Mouse (Mus musculus) hindbrain, embryonic 10.5 days (tissue): ENCODE results near the gene Gm10721. TPM values are rescaled to one million over a fixed set of nuclear protein-coding genes. Genes with fewer than 3 reads are reported as not detected.
"Not testable (repeated sequence)": the region's sequence is repeated elsewhere in the genome, so short reads cannot be mapped to it uniquely, and the experiment has no call there.

Experiments
- DNase-seq: peaks from one replicate; pipeline ENCODE4 v3.0.0-alpha.2; 2017; ENCODE audit warnings: low spot score
- H3K27ac ChIP-seq: fragments of 300-500 bp; sonication (generic); 2 replicates; pipeline ENCODE4 v1.5.1; 2016; ENCODE audit warnings: mild to moderate bottlenecking, moderate library complexity
- H3K27me3 ChIP-seq: fragments of 300-500 bp; sonication (generic); 2 replicates; pipeline ENCODE4 v1.6.1; 2016; ENCODE audit warnings: mild to moderate bottlenecking; ENCODE audit not compliant: poor library complexity, insufficient read depth, severe bottlenecking
- H3K36me3 ChIP-seq: fragments of 300-500 bp; sonication (generic); 2 replicates; pipeline ENCODE4 v1.6.1; 2016; ENCODE audit warnings: mild to moderate bottlenecking, moderate library complexity
- H3K4me1 ChIP-seq: fragments of 300-500 bp; sonication (generic); replicated peaks from 2 replicates; pipeline ENCODE4 v1.6.1; 2016; ENCODE audit warnings: mild to moderate bottlenecking
- H3K4me3 ChIP-seq: fragments of 300-500 bp; sonication (generic); 2 replicates; pipeline ENCODE4 v1.5.1; 2016; ENCODE audit warnings: mild to moderate bottlenecking, moderate library complexity
- H3K9me3 ChIP-seq: fragments of 300-500 bp; sonication (generic); 2 replicates; pipeline ENCODE4 v1.6.1; 2016; ENCODE audit warnings: mild to moderate bottlenecking, moderate library complexity
- WGBS: fragments of 180-500 bp; shearing (Covaris S2); methylation state at CpG from one replicate; pipeline ENCODE4 v1.1.7; 2016; 5-methylcytosine and 5-hydroxymethylcytosine counted together
- polyA plus RNA-seq: library from polyadenylated mRNA; unstranded; fragments of >200 nt; fragmentation: Nextera tagmentation; extraction: Ambion mirVana; gene quantifications from 2 replicates; pipeline ENCODE4 v1.2.1, GENCODE M21; 2016

Gene Gm10721
- not detected in 2 replicates for polyA plus RNA-seq

DNA sequence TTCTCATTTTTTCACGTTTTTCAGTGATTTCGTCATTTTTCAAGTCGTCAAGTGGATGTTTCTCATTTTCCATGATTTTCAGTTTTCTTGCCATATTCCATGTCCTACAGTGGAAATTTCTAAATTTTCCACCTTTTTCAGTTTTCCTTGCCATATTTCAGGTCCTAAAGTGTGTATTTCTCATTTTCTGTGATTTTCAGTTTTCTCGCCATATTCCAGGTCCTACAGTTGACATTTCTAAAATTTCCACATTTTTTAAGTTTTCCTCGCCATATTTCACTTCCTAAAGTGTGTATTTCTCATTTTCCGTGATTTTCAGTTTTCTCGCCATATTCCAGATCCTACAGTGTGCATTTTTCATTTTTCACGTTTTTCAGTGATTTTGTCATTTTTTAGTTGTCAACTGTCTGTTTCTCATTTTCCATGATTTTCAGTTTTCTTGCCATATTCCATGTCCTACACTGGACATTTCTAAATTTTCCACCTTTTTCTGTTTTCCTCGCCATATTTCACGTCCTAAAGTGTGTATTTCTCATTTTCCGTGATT, at the start of gene Gm10721:
Gene Gm10721, plus strand, starts transcription at position 408 of the 547 bp plus-strand sequence.
- not testable (repeated sequence) for H3K27ac ChIP-seq, DNase-seq, H3K4me1 ChIP-seq, H3K4me3 ChIP-seq, H3K9me3 ChIP-seq, H3K27me3 ChIP-seq, H3K36me3 ChIP-seq
- WGBS: no CpG with 5 or more reads among the region's 11 CpGs

- 74% methylated on average over 12 of the region's 12 CpGs for WGBS
- H3K4me1 ChIP-seq: not testable (repeated sequence)
- DNase-seq: peak; percentile 37
Observed at GRCm38 (mm10) chr9:3000445-3000972, 12.4 kb upstream of the Gm10721 start, which contains the start of gene Gm10722. Gene Gm10722 (plus strand): TSS chr9:3000922.

DNA sequence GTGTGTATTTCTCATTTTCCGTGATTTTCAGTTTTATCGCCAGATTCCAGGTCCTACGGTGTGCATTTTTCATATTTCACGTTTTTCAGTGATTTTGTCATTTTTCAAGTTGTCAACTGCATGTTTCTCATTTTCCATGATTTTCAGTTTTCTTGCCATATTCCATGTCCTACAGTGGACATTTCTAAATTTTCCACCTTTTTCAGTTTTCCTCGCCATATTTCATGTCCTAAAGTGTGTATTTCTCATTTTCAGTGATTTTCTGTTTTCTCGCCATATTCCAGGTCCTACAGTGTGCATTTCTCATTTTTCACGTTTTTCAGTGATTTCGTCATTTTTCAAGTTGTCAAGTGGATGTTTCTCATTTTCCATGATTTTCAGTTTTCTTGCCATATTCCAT, 11.9 kb upstream of the Gm10721 start:
- not testable (repeated sequence) for H3K27me3 ChIP-seq, DNase-seq, H3K27ac ChIP-seq, H3K9me3 ChIP-seq, H3K4me3 ChIP-seq, H3K4me1 ChIP-seq, H3K36me3 ChIP-seq
- WGBS: 66% methylated on average over 8 of the region's 8 CpGs

More at GRCm38 (mm10) chr9:3000445-3000972, 12.4 kb upstream of the Gm10721 start, which contains the start of gene Gm10722:
- not testable (repeated sequence) for H3K36me3 ChIP-seq, H3K27ac ChIP-seq, H3K27me3 ChIP-seq, H3K4me3 ChIP-seq, H3K9me3 ChIP-seq

- DNase-seq: peak; percentile 70
- not testable (repeated sequence) for H3K36me3 ChIP-seq, H3K4me3 ChIP-seq, H3K9me3 ChIP-seq, H3K4me1 ChIP-seq, H3K27me3 ChIP-seq, H3K27ac ChIP-seq
- 69% methylated on average over 9 of the region's 11 CpGs for WGBS
Observed at GRCm38 (mm10) chr9:3001948-3002659, 10.8 kb upstream of the Gm10721 start.

DNA sequence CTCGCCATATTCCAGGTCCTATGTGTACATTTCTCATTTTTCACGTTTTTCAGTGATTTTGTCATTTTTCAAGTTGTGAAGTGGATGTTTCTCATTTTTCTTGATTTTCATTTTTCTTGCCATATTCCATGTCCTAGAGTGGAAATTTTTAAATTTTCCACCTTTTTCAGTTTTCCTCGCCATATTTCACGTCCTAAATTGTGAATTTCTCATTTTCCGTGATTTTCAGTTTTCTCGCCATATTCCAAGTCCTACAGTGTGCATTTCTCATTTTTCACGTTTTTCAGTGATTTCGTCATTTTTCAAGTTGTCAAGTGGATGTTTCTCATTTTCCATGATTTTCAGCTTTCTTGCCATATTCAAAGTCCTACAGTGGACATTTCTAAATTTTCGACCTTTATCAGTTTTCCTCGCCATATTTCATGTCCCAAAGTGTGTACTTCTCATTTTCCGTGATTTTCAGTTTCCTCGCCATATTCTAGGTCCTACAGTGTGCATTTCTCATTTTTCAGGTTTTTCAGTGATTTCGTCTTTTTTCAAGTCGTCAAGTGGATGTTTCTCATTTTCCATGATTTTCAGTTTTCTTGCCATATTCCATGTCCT, 10.0 kb upstream of the Gm10721 start, which contains the start of gene Gm11168:
Gene Gm11168, plus strand, starts transcription at position 553 of the 603 bp plus-strand sequence.
- not testable (repeated sequence) for H3K36me3 ChIP-seq, H3K27ac ChIP-seq, H3K27me3 ChIP-seq, H3K4me3 ChIP-seq, H3K9me3 ChIP-seq, H3K4me1 ChIP-seq, DNase-seq
- 71% methylated on average over 6 of the region's 14 CpGs for WGBS

- peaks cover 11% of the 10 kb centered on the region for H3K9me3 ChIP-seq
- not testable (repeated sequence) for H3K27me3 ChIP-seq, H3K4me3 ChIP-seq, H3K4me1 ChIP-seq, H3K36me3 ChIP-seq, H3K27ac ChIP-seq, DNase-seq
- 83% methylated on average over 1 of the region's 5 CpGs for WGBS
Observed at GRCm38 (mm10) chr9:3006179-3006578, 6.8 kb upstream of the Gm10721 start.

- H3K4me1 ChIP-seq, H3K27ac ChIP-seq, H3K36me3 ChIP-seq, H3K4me3 ChIP-seq, DNase-seq, H3K27me3 ChIP-seq: not testable (repeated sequence)
- WGBS: 71% methylated on average over 8 of the region's 8 CpGs
- H3K9me3 ChIP-seq: peaks cover 11% of the 10 kb centered on the region
Observed at GRCm38 (mm10) chr9:3006636-3007035, 6.3 kb upstream of the Gm10721 start.

- WGBS: 78% methylated on average over 8 of the region's 9 CpGs
- peak; percentile 18 for DNase-seq
- H3K27ac ChIP-seq, H3K9me3 ChIP-seq, H3K4me1 ChIP-seq, H3K4me3 ChIP-seq, H3K36me3 ChIP-seq, H3K27me3 ChIP-seq: not testable (repeated sequence)
Observed at GRCm38 (mm10) chr9:3007272-3007671, 5.7 kb upstream of the Gm10721 start.

GRCm38 (mm10) chr9:3009331-3009730, 3.6 kb upstream of the Gm10721 start:
- no CpG with 5 or more reads among the region's 5 CpGs for WGBS
- H3K4me3 ChIP-seq, H3K9me3 ChIP-seq, H3K27me3 ChIP-seq, H3K27ac ChIP-seq, H3K36me3 ChIP-seq, DNase-seq, H3K4me1 ChIP-seq: not testable (repeated sequence)

- not testable (repeated sequence) for H3K27me3 ChIP-seq, H3K4me1 ChIP-seq, H3K27ac ChIP-seq, DNase-seq, H3K9me3 ChIP-seq, H3K4me3 ChIP-seq, H3K36me3 ChIP-seq
- 81% methylated on average over 3 of the region's 7 CpGs for WGBS
Observed at GRCm38 (mm10) chr9:3012054-3012621, 802 bp upstream of the Gm10721 start.

GRCm38 (mm10) chr9:3015354-3015753, 2.4 kb downstream of the Gm10721 start, which contains the start of gene Gm10720:
Gene Gm10720 (plus strand): TSS chr9:3015654.
- not testable (repeated sequence) for H3K9me3 ChIP-seq, H3K27ac ChIP-seq, H3K4me1 ChIP-seq, H3K4me3 ChIP-seq, H3K36me3 ChIP-seq, DNase-seq, H3K27me3 ChIP-seq
- WGBS: 64% methylated on average over 5 of the region's 9 CpGs

DNA sequence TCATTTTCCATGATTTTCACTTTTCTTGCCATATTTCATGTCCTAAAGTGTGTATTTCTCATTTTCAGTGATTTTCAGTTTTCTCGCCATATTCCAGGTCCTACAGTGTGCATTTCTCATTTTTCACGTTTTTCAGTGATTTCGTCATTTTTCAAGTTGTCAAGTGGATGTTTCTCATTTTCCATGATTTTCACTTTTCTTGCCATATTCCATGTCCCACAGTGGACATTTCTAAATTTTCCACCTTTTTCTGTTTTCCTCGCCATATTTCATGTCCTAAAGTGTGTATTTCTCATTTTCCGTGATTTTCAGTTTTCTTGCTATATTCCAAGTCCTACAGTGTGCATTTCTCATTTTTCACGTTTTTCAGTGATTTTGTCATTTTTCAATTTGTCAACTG, 3.0 kb downstream of the Gm10721 start:
- H3K36me3 ChIP-seq, H3K4me1 ChIP-seq, H3K4me3 ChIP-seq, DNase-seq, H3K27me3 ChIP-seq, H3K9me3 ChIP-seq, H3K27ac ChIP-seq: not testable (repeated sequence)
- 76% methylated on average over 6 of the region's 6 CpGs for WGBS

GRCm38 (mm10) chr9:3017108-3017507, 4.2 kb downstream of the Gm10721 start, which contains the start of gene Gm10719:
Gene Gm10719 (plus strand): TSS chr9:3017408.
- WGBS: 58% methylated on average over 2 of the region's 9 CpGs

More at GRCm38 (mm10) chr9:3017108-3017507, 4.2 kb downstream of the Gm10721 start, which contains the start of gene Gm10719:
- not testable (repeated sequence) for H3K27me3 ChIP-seq, DNase-seq, H3K4me1 ChIP-seq, H3K27ac ChIP-seq, H3K36me3 ChIP-seq, H3K4me3 ChIP-seq, H3K9me3 ChIP-seq
